10 mouse cellular contexts compared by ENCODE assay signal in genomic region chr14:50976674-50977073, GRCm38 (mm10). TPM values are rescaled to one million over a fixed set of nuclear protein-coding genes. Genes with fewer than 3 reads are reported as not detected.
DNase-seq lines count a peak whose midpoint lies in the region; ATAC-seq lines count a peak whose summit lies in the region.
"Had no signal": no experiment of that assay in that cellular context is flagged by ENCODE, and none has a peak within 500 bp of the region (broad histone marks: within the 10 kb centered on the region; RNA-seq: fewer than 3 reads in every experiment).

No protein-coding gene starts in this region.

- peak; percentile 50; the same call in 1 of the 2 replicates for ATAC-seq in frontal cortex, adult (ENCODE audit: low TSS enrichment)
- ATAC-seq in heart, embryonic 12.5 days (ENCODE audit: insufficient number of reproducible peaks, low FRiP score): no peak
- no peak for ATAC-seq in intestine, embryonic 15.5 days

- H3K36me3 ChIP-seq in heart, embryonic 12.5 days: no peaks in the 10 kb centered on the region
- no peaks in the 10 kb centered on the region for H3K36me3 ChIP-seq in intestine, embryonic 15.5 days

- no peak overlapping the region for H3K27ac ChIP-seq in heart, embryonic 12.5 days (ENCODE audit: poor library complexity, severe bottlenecking)
- H3K27ac ChIP-seq in intestine, embryonic 15.5 days: no peak overlapping the region

- no peak overlapping the region for H3K4me3 ChIP-seq in heart, embryonic 12.5 days
- H3K4me3 ChIP-seq in intestine, embryonic 15.5 days (replicated peaks): no peak overlapping the region

- H3K4me2 ChIP-seq in heart, embryonic 12.5 days: peak overlapping the region; percentile 32
- H3K4me2 ChIP-seq in intestine, embryonic 15.5 days (replicated peaks): no peak overlapping the region

- no peak overlapping the region for H3K9ac ChIP-seq in heart, embryonic 12.5 days
- H3K9ac ChIP-seq in intestine, embryonic 15.5 days: no peak overlapping the region

- peaks cover 5% of the 10 kb centered on the region for H3K4me1 ChIP-seq in heart, embryonic 12.5 days (replicated peaks)
- H3K4me1 ChIP-seq in intestine, embryonic 15.5 days (replicated peaks): no peaks in the 10 kb centered on the region

- WGBS in heart, embryonic 12.5 days: 26% methylated on average over 9 of the region's 9 CpGs
- 32% methylated on average over 9 of the region's 9 CpGs for WGBS in intestine, embryonic 15.5 days

- H3K27me3 ChIP-seq in heart, embryonic 12.5 days (replicated peaks): no peaks in the 10 kb centered on the region
- no peaks in the 10 kb centered on the region for H3K27me3 ChIP-seq in intestine, embryonic 15.5 days (replicated peaks)

- DNase-seq in frontal cortex, postnatal 25 days (ENCODE audit: low spot score in 2 of 2): no peak
- peak; percentile 40 for DNase-seq in Muller cell, postnatal 12 days (ENCODE audit: inconsistent ontology term)
- DNase-seq in kidney, postnatal 36 days: peak; percentile 50 to 54
- no peak for DNase-seq in cerebellum, postnatal 36 days
- no peak for DNase-seq in thymus, postnatal 10 days (ENCODE audit: low spot score in 2 of 2)
- DNase-seq: adrenal gland, postnatal 25 days had no signal

- no peaks in the 10 kb centered on the region for H3K9me3 ChIP-seq in heart, embryonic 12.5 days (replicated peaks)
- no peaks in the 10 kb centered on the region for H3K9me3 ChIP-seq in intestine, embryonic 15.5 days

RNA-seq across cellular contexts. Expression of gene Pnp2, which starts 20.9 kb away (rescaled TPM):
- 0.17 and 0.32 TPM in 2 replicates for polyA plus RNA-seq in heart, embryonic 12.5 days (2016; fragmentation: Nextera tagmentation; extraction: Ambion mirVana)
- 2.6 and 3.0 TPM in 2 replicates for polyA plus RNA-seq in intestine, embryonic 15.5 days (2015; fragmentation: Nextera tagmentation; extraction: Ambion mirVana)

RNA-seq across cellular contexts. Expression of gene Rnase10, which starts 30.9 kb away (rescaled TPM):
- 0.41 TPM in 1 of 2 replicates, not detected in the other for polyA plus RNA-seq in heart, embryonic 12.5 days (2016; fragmentation: Nextera tagmentation; extraction: Ambion mirVana)
- polyA plus RNA-seq in intestine, embryonic 15.5 days (2015; fragmentation: Nextera tagmentation; extraction: Ambion mirVana): 0.33 and 0.43 TPM in 2 replicates

RNA-seq across cellular contexts. Expression of gene Gm49342, which starts 32.4 kb away (rescaled TPM):
- polyA plus RNA-seq in heart, embryonic 12.5 days (2016; fragmentation: Nextera tagmentation; extraction: Ambion mirVana): not detected in 2 replicates
- not detected in 2 replicates for polyA plus RNA-seq in intestine, embryonic 15.5 days (2015; fragmentation: Nextera tagmentation; extraction: Ambion mirVana)
- polyA plus RNA-seq: liver, embryonic 16.5 days had no signal

RNA-seq across cellular contexts. Expression of gene Pnp, which starts 45.8 kb away (rescaled TPM):
- 39.0 and 43.8 TPM in 2 replicates for polyA plus RNA-seq in heart, embryonic 12.5 days (2016; fragmentation: Nextera tagmentation; extraction: Ambion mirVana)
- 96.6 and 99.1 TPM in 2 replicates for polyA plus RNA-seq in intestine, embryonic 15.5 days (2015; fragmentation: Nextera tagmentation; extraction: Ambion mirVana)

RNA-seq across cellular contexts. Expression of gene Pip4p1, which starts 46.0 kb away (rescaled TPM):
- 33.6 and 37.3 TPM in 2 replicates for polyA plus RNA-seq in heart, embryonic 12.5 days (2016; fragmentation: Nextera tagmentation; extraction: Ambion mirVana)
- polyA plus RNA-seq in intestine, embryonic 15.5 days (2015; fragmentation: Nextera tagmentation; extraction: Ambion mirVana): 65.5 and 67.5 TPM in 2 replicates

Comparison
In these comparisons a context has a peak if more than half of its experiments do, and no peak if none do; other contexts are left out.
1. DNase-seq: peak in Muller cell, postnatal 12 days (single experiment) and kidney, postnatal 36 days (2 of 2); none in frontal cortex, postnatal 25 days (0 of 2), cerebellum, postnatal 36 days (0 of 2) and thymus, postnatal 10 days (0 of 2).